Mouse (Mus musculus): Measurements from ENCODE around the gene Utp4. TPM values are rescaled to one million over a fixed set of nuclear protein-coding genes. Genes with fewer than 3 reads are reported as not detected.

Utp4 gene
- polyA plus RNA-seq, 1 experiment from 2014 or later, result 79.2 TPM

- Histone ChIP-seq H3K4me2 (no peak overlapping the region), H3K27me3 (ENCODE audit: insufficient read depth, low read length) (no peaks in the 10 kb centered on the region), H3K9ac (no peak overlapping the region), H3K36me3 (ENCODE audit: insufficient read depth) (no peaks in the 10 kb centered on the region), H3K4me1 (ENCODE audit: insufficient read depth) (0 out of 2 replicates have a peak, but pooled peaks cover 5% of the 10 kb centered on the region), H3K4me3 (ENCODE audit: low read depth, low read length) (no peak overlapping the region), H3K9me3 (ENCODE audit: low read depth, low read length) (no peaks in the 10 kb centered on the region), H3K27ac (ENCODE audit: low read depth) (no peak overlapping the region)
- TF ChIP-seq CTCF (IDR thresholded peaks at IDR 0.05; ENCODE audit: low read depth), result no peak
- 50% methylated on average over 5 of the region's 5 CpGs for WGBS
- ATAC-seq (ENCODE audit: insufficient read depth) (no peak), DNase-seq (peak; percentile 53)
Measured at GRCm38 (mm10) chr8:106971916-106972315, 78.5 kb downstream of the Utp4 start.

Other genes starting within 250 kb of the Utp4 start
- 11.6 and 12.6 TPM in 2 replicates for gene Tango6, start 210.6 kb upstream of the Utp4 start, polyA plus RNA-seq (2014; fragmentation: Nextera tagmentation; extraction: Ambion mirVana)
- gene Has3, start 23.4 kb upstream of the Utp4 start, polyA plus RNA-seq (2014; fragmentation: Nextera tagmentation; extraction: Ambion mirVana), result 0.28 and 0.39 TPM in 2 replicates
- 21.1 and 22.1 TPM in 2 replicates for gene Sntb2, start 42.1 kb downstream of the Utp4 start, polyA plus RNA-seq (2014; fragmentation: Nextera tagmentation; extraction: Ambion mirVana)
- gene Vps4a, start 137.6 kb downstream of the Utp4 start, polyA plus RNA-seq (2014; fragmentation: Nextera tagmentation; extraction: Ambion mirVana), result 67.8 and 71.4 TPM in 2 replicates
- gene Pdf, start 155.0 kb downstream of the Utp4 start, polyA plus RNA-seq (2014; fragmentation: Nextera tagmentation; extraction: Ambion mirVana), result 40.8 and 45.6 TPM in 2 replicates
- 37.0 and 40.8 TPM in 2 replicates for gene Cog8, start 163.1 kb downstream of the Utp4 start, polyA plus RNA-seq (2014; fragmentation: Nextera tagmentation; extraction: Ambion mirVana)
- 101 and 108 TPM in 2 replicates for gene Nip7, start 163.2 kb downstream of the Utp4 start, polyA plus RNA-seq (2014; fragmentation: Nextera tagmentation; extraction: Ambion mirVana)
- gene Tmed6, start 172.0 kb downstream of the Utp4 start, polyA plus RNA-seq (2014; fragmentation: Nextera tagmentation; extraction: Ambion mirVana), result 1.1 and 2.9 TPM in 2 replicates
- 13.7 and 14.7 TPM in 2 replicates for gene Terf2, start 202.9 kb downstream of the Utp4 start, polyA plus RNA-seq (2014; fragmentation: Nextera tagmentation; extraction: Ambion mirVana)